Mouse (Mus musculus): ENCODE results near the gene Srp72. TPM values are rescaled to one million over a fixed set of nuclear protein-coding genes. Genes with fewer than 3 reads are reported as not detected.

Gene Srp72
- total and polyA plus RNA-seq, 3 experiments: 77.4 to 148 (median 85.2) TPM

- DNase-seq (ENCODE audit: extremely low read depth): no peak
- Histone ChIP-seq H3K36me3 (replicated peaks in 1 of 2; ENCODE audit: control insufficient read depth in 1 of 2, insufficient read depth in 1 of 2, low read length in 1 of 2) (peaks cover 3 to 50% of the 10 kb centered on the region in 2 experiments), H3K4me2 (ENCODE audit: insufficient read depth, low read depth, poor library complexity, severe bottlenecking) (no peak overlapping the region), H3K27ac (ENCODE audit: insufficient read depth, low read depth) (no peak overlapping the region), H3K9ac (ENCODE audit: insufficient read depth, low read depth) (no peak overlapping the region), H3K9me3 (replicated peaks; ENCODE audit: low read length) (no peaks in the 10 kb centered on the region), H3K27me3 (replicated peaks) (no peaks in the 10 kb centered on the region), H3K4me3 (replicated peaks in 1 of 3; ENCODE audit: low read depth in 2 of 3, low read length in 2 of 3, poor library complexity in 1 of 3) (no peak overlapping the region), H3K79me2 (replicated peaks; ENCODE audit: control insufficient read depth, extremely low read depth, insufficient read depth, poor library complexity, severe bottlenecking) (peaks cover 87% of the 10 kb centered on the region), H3K4me1 (ENCODE audit: control insufficient read depth in 1 of 2, insufficient read depth in 2 of 2) (peaks cover 14 to 69% of the 10 kb centered on the region in 2 experiments; a peak in 3 of 4 replicates)
- in situ Hi-C loops (cut with MboI; ENCODE audit: low pct_ligation_motif_present, low pct_unique_long_range_greater_than_20kb, low sequenced_read_pairs) (no loop called here), dilution Hi-C loops (cut with MboI; ENCODE audit: extremely low pct_ligation_motif_present, extremely low pct_unique_long_range_greater_than_20kb, low sequenced_read_pairs) (no loop called here)
- no peak for TF ChIP-seq EP300 (IDR thresholded peaks at IDR 0.05; ENCODE audit: low read length)
- no peak for TF ChIP-seq HCFC1 (IDR thresholded peaks at IDR 0.05; ENCODE audit: low read depth, low read length)
- TF ChIP-seq RCOR1 (conservative IDR thresholded peaks at IDR 0.05; ENCODE audit: low read depth, low read length): no peak
- no peak for TF ChIP-seq JUN (IDR thresholded peaks at IDR 0.05; ENCODE audit: insufficient read depth, low read depth, low read length)
- TF ChIP-seq ZC3H11A (IDR thresholded peaks at IDR 0.05; ENCODE audit: low read depth, low read length): no peak
- no peak for TF ChIP-seq TCF12 (IDR thresholded peaks at IDR 0.05; ENCODE audit: low read depth, low read length)
- no peak for TF ChIP-seq USF1 (IDR thresholded peaks at IDR 0.05; ENCODE audit: low read depth, low read length)
- no peak for TF ChIP-seq SIN3A (IDR thresholded peaks at IDR 0.05; ENCODE audit: low read length)
Observed at GRCm38 (mm10) chr5:76945678-76946033, 28.8 kb upstream of the Srp72 start.

- no peaks in the 10 kb centered on the region for H3K27me3 ChIP-seq (replicated peaks)
- H3K4me2 ChIP-seq (ENCODE audit: insufficient read depth, low read depth, poor library complexity, severe bottlenecking): peak overlapping the region; percentile 90
- in situ Hi-C loops (cut with MboI; ENCODE audit: low pct_ligation_motif_present, low pct_unique_long_range_greater_than_20kb, low sequenced_read_pairs) (no loop called here), dilution Hi-C loops (cut with MboI; ENCODE audit: extremely low pct_ligation_motif_present, extremely low pct_unique_long_range_greater_than_20kb, low sequenced_read_pairs) (no loop called here)
- H3K27ac ChIP-seq (ENCODE audit: insufficient read depth, low read depth): no peak overlapping the region
- H3K4me1 ChIP-seq (ENCODE audit: control insufficient read depth in 1 of 2, insufficient read depth in 2 of 2): peaks cover 14 to 56% of the 10 kb centered on the region in 2 experiments; a peak in 3 of 4 replicates
- peaks cover 2 to 41% of the 10 kb centered on the region in 2 experiments for H3K36me3 ChIP-seq (replicated peaks in 1 of 2; ENCODE audit: control insufficient read depth in 1 of 2, insufficient read depth in 1 of 2, low read length in 1 of 2)
- H3K4me3 ChIP-seq (replicated peaks in 1 of 3; ENCODE audit: low read depth in 2 of 3, low read length in 2 of 3, poor library complexity in 1 of 3): peak overlapping the region in 1 of 3 experiments; percentile 19
- TF ChIP-seq SIN3A (IDR thresholded peaks at IDR 0.05; ENCODE audit: low read length) (no peak), CTCF (conservative IDR thresholded peaks at IDR 0.05 in 1 of 2, IDR thresholded peaks at IDR 0.05 in 1 of 2; ENCODE audit: low read depth in 2 of 2, low read length in 2 of 2) (no peak), ETS1 (conservative IDR thresholded peaks at IDR 0.05; ENCODE audit: low read depth, low read length) (no peak), USF2 (conservative IDR thresholded peaks at IDR 0.05; ENCODE audit: low read depth, low read length) (no peak), HCFC1 (IDR thresholded peaks at IDR 0.05; ENCODE audit: low read depth, low read length) (no peak), RCOR1 (conservative IDR thresholded peaks at IDR 0.05; ENCODE audit: low read depth, low read length) (no peak), SMC3 (IDR thresholded peaks at IDR 0.05; ENCODE audit: low read depth, low read length) (no peak), MAZ (IDR thresholded peaks at IDR 0.05; ENCODE audit: low read depth, low read length) (no peak), ZC3H11A (IDR thresholded peaks at IDR 0.05; ENCODE audit: low read depth, low read length) (no peak), TCF12 (IDR thresholded peaks at IDR 0.05; ENCODE audit: low read depth, low read length) (no peak), MAFK (IDR thresholded peaks at IDR 0.05; ENCODE audit: insufficient replicate concordance, low read length) (no peak), ELF1 (IDR thresholded peaks at IDR 0.05; ENCODE audit: low read depth, low read length) (no peak), POLR2AphosphoS2 (IDR thresholded peaks at IDR 0.05; ENCODE audit: low read depth, low read length) (no peak), JUN (IDR thresholded peaks at IDR 0.05; ENCODE audit: insufficient read depth, low read depth, low read length) (no peak), UBTF (IDR thresholded peaks at IDR 0.05; ENCODE audit: low read depth, low read length) (no peak), NRF1 (IDR thresholded peaks at IDR 0.05; ENCODE audit: low read depth, low read length) (no peak), MEF2A (IDR thresholded peaks at IDR 0.05; ENCODE audit: borderline replicate concordance, low read depth, low read length) (no peak), MXI1 (IDR thresholded peaks at IDR 0.05; ENCODE audit: low read depth, low read length) (no peak), JUND (conservative IDR thresholded peaks at IDR 0.05; ENCODE audit: low read depth, low read length) (no peak), PAX5 (IDR thresholded peaks at IDR 0.05; ENCODE audit: low read length) (no peak)
- peaks cover 83% of the 10 kb centered on the region for H3K79me2 ChIP-seq (replicated peaks; ENCODE audit: control insufficient read depth, extremely low read depth, insufficient read depth, poor library complexity, severe bottlenecking)
- H3K9ac ChIP-seq (ENCODE audit: insufficient read depth, low read depth): peak overlapping the region; percentile 47; the same call in 1 of the 2 replicates
- no peaks in the 10 kb centered on the region for H3K9me3 ChIP-seq (replicated peaks; ENCODE audit: low read length)
- no peak for DNase-seq (ENCODE audit: extremely low read depth)
Observed at GRCm38 (mm10) chr5:76947142-76947541, 27.3 kb upstream of the Srp72 start.
